Mouse (Mus musculus) testis, postnatal 10 days (tissue): ENCODE measurements around the gene Dhh.
A peak's percentile ranks its signal among the peaks of the same experiment; 100 is the strongest.
"Not testable (repeated sequence)": the region's sequence is repeated elsewhere in the genome, so short reads cannot be mapped to it uniquely, and the experiment has no call there.

Source experiments
- DNase-seq: peaks from one replicate; pipeline ENCODE4 v3.0.0; 2021; ENCODE audit warnings: low spot score

The Dhh gene

GRCm38 (mm10) chr15:98897928-98898800 is at the start of gene Dhh:
Gene Dhh, minus strand, starts transcription at chr15:98898540.
- peak; percentile 73 for DNase-seq

GRCm38 (mm10) chr15:98947884-98948283 is 49.5 kb upstream of the Dhh start:
- DNase-seq: peak; percentile 57

DNA sequence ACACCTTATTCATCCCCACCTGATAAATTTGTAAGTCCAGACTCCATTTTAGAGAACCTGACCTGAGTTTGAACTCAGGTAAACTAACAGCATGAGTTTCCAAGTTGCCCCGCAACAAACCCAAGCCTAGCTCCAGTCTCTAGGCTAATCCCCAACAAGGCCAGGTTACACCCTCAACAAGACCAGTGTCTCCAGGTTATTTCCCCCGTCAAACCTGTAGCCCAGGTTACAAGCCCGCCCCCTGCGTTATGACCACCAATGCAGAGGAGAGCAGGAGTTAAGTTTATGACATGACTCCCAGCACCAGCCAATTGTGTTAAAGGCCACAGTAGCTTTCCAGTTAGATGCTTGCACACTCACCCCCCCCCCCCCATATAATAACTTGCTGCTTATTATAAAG is 44.8 kb upstream of the Dhh start:
- no peak for DNase-seq

DNA sequence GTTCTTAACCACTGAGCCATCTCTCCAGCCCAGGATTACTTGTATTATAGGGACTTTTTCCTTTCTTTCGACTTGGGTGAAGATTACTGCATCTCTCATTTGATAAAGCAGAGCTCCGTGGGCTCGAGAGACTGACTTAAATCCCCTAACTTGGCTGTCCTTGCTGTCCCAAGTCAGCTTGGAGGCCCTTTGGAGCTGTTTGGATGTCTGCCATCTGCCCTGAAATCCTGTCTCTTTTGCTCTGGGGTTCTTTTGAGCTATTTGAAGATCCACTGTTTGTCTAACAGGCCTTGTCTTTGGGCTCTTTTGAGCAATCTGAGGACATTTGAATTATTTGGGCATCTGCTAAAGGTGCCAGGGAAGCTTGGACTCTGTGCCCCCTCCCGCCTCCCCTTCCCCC is 43.7 kb upstream of the Dhh start:
- no peak for DNase-seq

DNA sequence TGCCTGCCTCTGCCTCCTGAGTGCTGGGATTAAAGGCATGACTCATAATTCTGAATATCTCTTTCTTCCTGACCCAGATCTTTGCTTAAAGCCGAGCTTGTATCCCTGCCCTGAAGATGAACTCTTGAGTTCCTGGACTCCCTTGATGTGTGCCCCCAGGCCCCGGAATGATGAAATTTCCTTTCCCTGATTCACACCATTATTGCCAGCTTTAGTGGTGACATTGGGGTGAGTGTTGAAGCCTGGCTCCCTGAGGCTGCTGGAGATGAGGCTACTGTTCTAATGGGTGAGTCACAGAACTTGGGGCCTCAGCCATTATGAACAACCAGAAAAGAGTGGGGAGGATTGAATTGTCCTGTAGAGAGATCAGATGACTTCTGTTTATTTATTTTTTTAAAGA is 43.2 kb upstream of the Dhh start:
- DNase-seq: no peak

DNA sequence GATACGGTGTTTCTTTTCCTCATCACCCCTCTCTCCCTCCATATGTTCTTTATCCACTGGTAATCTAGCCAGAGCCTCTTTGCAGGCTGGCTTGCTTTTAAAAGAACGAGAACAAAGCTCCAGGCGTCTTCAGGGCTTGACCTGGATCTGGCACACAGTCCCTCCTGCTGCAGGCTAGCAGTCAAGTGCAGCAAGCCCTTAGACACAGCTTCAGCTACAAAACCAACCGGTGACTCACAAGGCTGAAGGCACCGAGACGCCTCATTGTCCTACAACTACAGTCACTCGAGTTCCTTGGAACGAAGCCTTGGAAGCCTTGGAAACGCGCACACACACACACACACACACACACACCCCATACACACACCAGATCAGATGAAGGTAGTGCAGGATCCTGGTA is 42.5 kb upstream of the Dhh start:
- DNase-seq: no peak

GRCm38 (mm10) chr15:98934217-98934839 is 36.0 kb upstream of the Dhh start, which contains the start of gene Tuba1b:
Gene Tuba1b, minus strand, starts transcription at chr15:98934565.
- peak; percentile 94 for DNase-seq

DNA sequence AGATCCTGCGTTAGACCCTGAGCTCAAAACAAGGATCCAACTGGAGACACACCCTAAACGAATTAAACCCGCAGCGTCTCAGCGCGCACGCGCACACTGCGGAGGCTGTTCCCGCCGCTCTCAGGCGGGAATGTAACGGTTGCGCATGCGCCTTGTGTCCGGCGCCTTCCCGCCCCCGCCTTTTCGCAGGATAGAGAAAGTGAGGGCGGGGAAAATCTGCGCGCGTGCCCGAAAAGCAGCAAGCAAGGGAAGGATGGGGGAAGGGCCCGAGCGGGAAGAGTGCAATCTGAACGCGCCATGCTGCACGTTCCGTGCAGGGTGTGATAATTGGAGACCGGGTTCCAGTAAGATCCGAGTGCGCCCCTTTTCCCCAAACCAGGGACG is 35.5 kb upstream of the Dhh start:
- DNase-seq: peak; percentile 97

GRCm38 (mm10) chr15:98933004-98933671 is 34.8 kb upstream of the Dhh start:
- not testable (repeated sequence) for DNase-seq

DNA sequence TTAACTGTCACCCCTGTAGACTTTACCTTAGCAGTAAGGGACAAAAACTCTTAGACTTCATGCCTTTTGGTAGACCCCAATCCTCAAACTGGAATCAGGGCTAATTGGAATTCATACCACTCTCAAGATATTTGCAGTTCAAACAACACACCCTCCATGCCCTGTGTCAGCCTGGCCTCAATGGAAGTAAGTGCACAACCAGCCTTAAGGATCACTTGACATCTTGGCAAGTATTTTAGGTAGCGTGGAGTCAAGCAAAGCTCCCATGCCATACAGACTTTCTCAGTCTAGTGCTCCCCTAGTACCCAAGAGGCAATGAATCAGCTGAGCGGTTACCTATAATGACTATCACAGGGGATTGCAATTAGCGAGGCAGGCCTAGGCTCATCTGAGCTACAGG is 32.7 kb upstream of the Dhh start:
- no peak for DNase-seq

GRCm38 (mm10) chr15:98930017-98930734 is 31.8 kb upstream of the Dhh start:
- DNase-seq: no peak

DNA sequence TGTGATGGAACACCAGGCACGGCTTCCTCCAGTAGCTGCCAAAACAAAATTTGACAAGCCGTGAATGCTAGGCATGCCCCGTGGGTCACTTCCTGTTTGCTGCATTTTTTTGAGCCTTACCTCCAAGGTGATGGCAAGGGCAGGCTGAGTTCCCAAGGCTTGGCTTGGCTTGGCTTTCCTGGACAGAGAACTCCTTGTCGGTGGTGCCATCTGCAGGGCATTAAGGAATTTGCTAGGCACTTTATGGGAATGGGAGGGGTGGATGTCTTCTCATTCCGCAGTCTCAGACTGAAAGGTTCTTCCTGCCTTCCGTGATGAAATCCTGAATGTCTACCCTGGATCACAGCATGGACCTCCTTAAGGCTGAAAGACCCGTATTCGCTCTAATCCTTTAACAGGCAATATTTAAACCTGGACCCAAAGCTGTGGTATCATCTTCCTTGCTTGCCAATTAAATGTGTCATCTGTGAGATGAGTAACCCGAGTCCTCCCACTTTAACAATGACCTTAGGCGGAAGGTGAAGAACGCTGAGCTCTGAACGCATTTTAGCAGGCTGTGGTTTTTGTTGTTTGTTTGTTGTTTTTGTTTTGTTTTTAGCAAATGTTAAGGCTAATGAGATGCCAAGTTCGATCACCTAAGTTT is 30.4 kb upstream of the Dhh start:
- DNase-seq: peak; percentile 77

- no peak for DNase-seq
Measured at GRCm38 (mm10) chr15:98927566-98927965, 29.2 kb upstream of the Dhh start.

GRCm38 (mm10) chr15:98924682-98925081 is 26.3 kb upstream of the Dhh start:
- DNase-seq: no peak

DNA sequence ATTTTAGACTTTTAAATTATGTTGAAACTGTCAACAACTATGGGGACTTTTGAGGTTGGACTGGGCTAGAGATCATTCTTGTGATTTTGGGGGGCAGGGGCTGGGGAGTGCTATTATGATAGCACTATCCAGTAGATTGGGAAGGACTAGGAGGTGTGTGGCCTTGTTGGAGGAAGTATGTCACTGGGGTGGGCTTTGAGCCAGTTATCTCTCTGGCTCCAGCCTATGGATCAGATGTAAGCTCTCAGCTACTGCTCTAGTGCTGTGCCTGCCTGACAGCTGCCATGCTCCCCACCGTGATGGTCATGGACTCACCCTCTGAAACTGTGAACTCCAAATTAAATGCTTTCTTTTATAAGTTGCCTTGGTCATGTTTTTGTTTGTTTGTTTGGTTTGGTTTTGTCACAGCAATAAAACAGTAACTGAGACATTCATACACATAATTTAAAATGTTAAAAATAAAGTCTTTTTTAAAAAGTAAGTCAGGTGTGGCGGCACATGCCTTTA is 24.7 kb upstream of the Dhh start:
- DNase-seq: no peak

GRCm38 (mm10) chr15:98922581-98922980 is 24.2 kb upstream of the Dhh start:
- DNase-seq: no peak

DNA sequence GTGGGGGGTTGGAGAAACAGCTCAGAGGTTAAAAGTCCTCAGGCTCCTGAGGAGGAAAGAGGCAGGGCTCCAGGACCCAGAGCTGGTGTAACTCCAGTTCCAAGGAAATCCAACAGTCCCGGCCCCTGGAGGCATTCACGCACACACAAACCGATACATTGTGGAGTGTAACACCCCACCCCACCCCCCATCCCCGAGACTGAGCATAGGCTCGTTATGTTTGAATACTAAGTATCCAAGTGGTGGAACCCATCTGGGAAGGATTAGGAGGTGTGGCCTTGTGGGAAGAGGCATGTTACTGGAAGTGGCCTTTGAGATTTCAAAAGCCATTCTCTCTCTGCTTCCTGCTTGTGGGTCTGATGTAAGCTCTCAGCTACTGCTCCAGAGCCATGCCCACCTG is 23.2 kb upstream of the Dhh start:
- DNase-seq: no peak

DNA sequence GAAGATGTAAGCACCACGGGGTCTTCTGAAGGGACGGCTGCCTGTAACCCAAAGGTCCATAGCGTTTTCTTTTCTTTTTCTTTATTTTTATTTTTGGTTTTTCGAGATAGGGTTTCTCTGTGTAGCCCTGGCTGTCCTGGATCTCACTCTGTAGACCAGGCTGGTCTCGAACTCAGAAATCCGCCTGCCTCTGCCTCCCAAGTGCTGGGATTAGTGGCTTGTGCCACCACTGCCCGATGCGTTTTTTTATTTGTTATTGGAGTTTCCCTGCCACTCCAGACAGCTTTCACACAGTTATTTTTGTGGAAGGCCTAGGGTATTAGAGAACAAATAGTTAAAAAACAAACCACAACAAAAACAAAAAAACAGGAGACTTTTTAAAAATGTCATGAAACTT is 20.2 kb upstream of the Dhh start:
- DNase-seq: not testable (repeated sequence)

- peak; percentile 97 for DNase-seq
Measured at GRCm38 (mm10) chr15:98917538-98918498, 19.5 kb upstream of the Dhh start, which contains the start of gene Lmbr1l. Gene Lmbr1l, minus strand, starts transcription at chr15:98918231.

- no peak for DNase-seq
Measured at GRCm38 (mm10) chr15:98917091-98917490, 18.8 kb upstream of the Dhh start.
